13 mouse cellular contexts compared by ENCODE assay signal in the genomic region with DNA sequence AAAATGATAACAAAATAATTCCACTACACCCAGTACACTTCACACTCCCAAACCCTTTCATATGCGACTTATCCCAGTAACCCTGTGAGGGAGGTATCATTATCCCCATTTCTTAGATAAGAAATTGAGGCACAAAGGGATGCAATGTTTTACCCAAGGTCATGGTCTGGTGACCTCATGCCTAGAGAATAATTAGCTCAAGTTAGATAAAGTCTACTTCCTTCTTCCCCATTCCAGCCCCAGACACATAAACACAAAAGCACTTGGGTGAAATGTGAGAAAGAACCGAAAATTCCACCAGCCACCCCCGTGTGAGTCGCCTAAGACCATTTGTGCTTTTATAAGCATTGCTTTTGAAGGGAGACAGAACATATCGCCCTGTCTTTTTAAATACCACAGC.
DNase-seq lines count a peak whose midpoint lies in the region; ATAC-seq lines count a peak whose summit lies in the region.
"Had no signal": no experiment of that assay in that cellular context is flagged by ENCODE, and none has a peak within 500 bp of the region (broad histone marks: within the 10 kb centered on the region; RNA-seq: fewer than 3 reads in every experiment).

No protein-coding gene starts in this region.

- no peak for DNase-seq in heart, adult 9 months (ENCODE audit: low spot score in 2 of 2)
- no peak for DNase-seq in lung, postnatal 36 days
- no peak for DNase-seq in intestine, embryonic 14.5 days (ENCODE audit: low spot score)
- DNase-seq in right cerebral cortex, postnatal 36 days (ENCODE audit: low spot score in 2 of 2): no peak
- no peak for DNase-seq in layer of hippocampus, adult 18-20 months (ENCODE audit: low spot score in 2 of 2)
- DNase-seq: cerebellum, adult 2 months; layer of hippocampus, adult 9-11 months; thymus, postnatal 36 days had no signal

- H3K27ac ChIP-seq in heart, embryonic 15.5 days: peak overlapping the region; percentile 19
- H3K27ac ChIP-seq in lung, embryonic 16.5 days (ENCODE audit: low read length): peak overlapping the region; percentile 17; the same call in 1 of the 2 replicates
- peak overlapping the region; percentile 48 for H3K27ac ChIP-seq in intestine, embryonic 14.5 days (ENCODE audit: low read depth)
- H3K27ac ChIP-seq: macrophage; neural tube, embryonic 15.5 days had no signal

- no peaks in the 10 kb centered on the region for H3K36me3 ChIP-seq in heart, embryonic 15.5 days
- H3K36me3 ChIP-seq in lung, embryonic 16.5 days (ENCODE audit: control insufficient read depth, insufficient read depth, low read length): no peaks in the 10 kb centered on the region
- H3K36me3 ChIP-seq in intestine, embryonic 14.5 days (ENCODE audit: control insufficient read depth, insufficient read depth, low read length): no peaks in the 10 kb centered on the region
- H3K36me3 ChIP-seq: neural tube, embryonic 15.5 days had no signal

- H3K4me3 ChIP-seq in heart, embryonic 15.5 days: no peak overlapping the region
- no peak overlapping the region for H3K4me3 ChIP-seq in lung, embryonic 16.5 days (ENCODE audit: low read length)
- no peak overlapping the region for H3K4me3 ChIP-seq in intestine, embryonic 14.5 days (ENCODE audit: low read depth, low read length)
- H3K4me3 ChIP-seq: neural tube, embryonic 15.5 days had no signal

- H3K27me3 ChIP-seq in heart, embryonic 15.5 days: no peaks in the 10 kb centered on the region
- H3K27me3 ChIP-seq in lung, embryonic 16.5 days (ENCODE audit: control insufficient read depth, insufficient read depth, low read depth, low read length): no peaks in the 10 kb centered on the region
- no peaks in the 10 kb centered on the region for H3K27me3 ChIP-seq in intestine, embryonic 14.5 days (replicated peaks; ENCODE audit: control insufficient read depth, insufficient read depth, low read length)
- H3K27me3 ChIP-seq: neural tube, embryonic 15.5 days had no signal

- H3K9me3 ChIP-seq in heart, embryonic 15.5 days (replicated peaks): no peaks in the 10 kb centered on the region
- H3K9me3 ChIP-seq in lung, embryonic 16.5 days (ENCODE audit: control insufficient read depth, low read length): no peaks in the 10 kb centered on the region
- H3K9me3 ChIP-seq in intestine, embryonic 14.5 days (ENCODE audit: control insufficient read depth, low read length): no peaks in the 10 kb centered on the region
- H3K9me3 ChIP-seq: neural tube, embryonic 15.5 days had no signal

- WGBS in heart, embryonic 15.5 days: 19% methylated on average over 5 of the region's 5 CpGs
- 20% methylated on average over 5 of the region's 5 CpGs for WGBS in lung, embryonic 16.5 days
- 14% methylated on average over 5 of the region's 5 CpGs for WGBS in intestine, embryonic 14.5 days

- peaks cover 66% of the 10 kb centered on the region for H3K4me1 ChIP-seq in heart, embryonic 15.5 days (replicated peaks)
- H3K4me1 ChIP-seq in lung, embryonic 16.5 days (replicated peaks; ENCODE audit: control insufficient read depth, insufficient read depth, low read length): peaks cover 55% of the 10 kb centered on the region
- H3K4me1 ChIP-seq in intestine, embryonic 14.5 days (replicated peaks; ENCODE audit: control insufficient read depth, insufficient read depth, low read length): peaks cover 35% of the 10 kb centered on the region

- no peak for ATAC-seq in heart, embryonic 15.5 days (replicated peaks; ENCODE audit: insufficient number of reproducible peaks, insufficient read depth, low FRiP score, low read depth)
- no peak for ATAC-seq in lung, embryonic 16.5 days (ENCODE audit: low read depth)
- ATAC-seq in intestine, embryonic 14.5 days (replicated peaks; ENCODE audit: low FRiP score, low TSS enrichment, low read depth): peak; percentile 73; the same call in 1 of the 2 replicates
- ATAC-seq: hindbrain, embryonic 16.5 days had no signal

- H3K9ac ChIP-seq in heart, embryonic 15.5 days: no peak overlapping the region
- no peak overlapping the region for H3K9ac ChIP-seq in lung, embryonic 16.5 days (ENCODE audit: low read length)
- H3K9ac ChIP-seq in intestine, embryonic 14.5 days (ENCODE audit: low read length): no peak overlapping the region
- H3K9ac ChIP-seq: neural tube, embryonic 15.5 days had no signal

- no peak overlapping the region for H3K4me2 ChIP-seq in heart, embryonic 15.5 days
- no peak overlapping the region for H3K4me2 ChIP-seq in lung, embryonic 16.5 days (ENCODE audit: low read depth, low read length)
- no peak overlapping the region for H3K4me2 ChIP-seq in intestine, embryonic 14.5 days (ENCODE audit: low read length)
- H3K4me2 ChIP-seq: neural tube, embryonic 15.5 days had no signal
